Mouse (Mus musculus) adrenal gland, postnatal 10 days (tissue): ENCODE measurements around the gene Agbl1. TPM values are rescaled to one million over a fixed set of nuclear protein-coding genes. Genes with fewer than 3 reads are reported as not detected.

Experiments
- DNase-seq: peaks from one replicate; pipeline ENCODE4 v3.0.0; 2021; ENCODE audit warnings: mixed read lengths
- total RNA-seq, 2 experiments: library from RNA; stranded (reverse); gene quantifications; 2 replicates each; pipeline ENCODE4 v1.2.3; 2021

The Agbl1 gene
- total RNA-seq, 2 experiments from 2014 or later = 0.15 to 0.64 TPM

GRCm38 (mm10) chr7:76935219-76935618, 705.5 kb downstream of the Agbl1 start:
- no peak for DNase-seq

GRCm38 (mm10) chr7:76941531-76941930, 711.8 kb downstream of the Agbl1 start:
- DNase-seq = peak; percentile 51

- DNase-seq = peak; percentile 40
These were observed 741.6 kb downstream of the Agbl1 start for GRCm38 (mm10) chr7:76971334-76971733.

- DNase-seq = no peak
These were observed 779.9 kb downstream of the Agbl1 start for GRCm38 (mm10) chr7:77009571-77009970.

GRCm38 (mm10) chr7:77029019-77029418, 799.3 kb downstream of the Agbl1 start:
- no peak for DNase-seq

- no peak for DNase-seq
These were observed 846.3 kb downstream of the Agbl1 start for GRCm38 (mm10) chr7:77076033-77076432.

GRCm38 (mm10) chr7:77087266-77087665, 857.6 kb downstream of the Agbl1 start:
- DNase-seq = no peak

- no peak for DNase-seq
These were observed 865.5 kb downstream of the Agbl1 start for GRCm38 (mm10) chr7:77095153-77095552.

- DNase-seq = no peak
These were observed 884.3 kb downstream of the Agbl1 start for GRCm38 (mm10) chr7:77114021-77114420.

- no peak for DNase-seq
These were observed 899.4 kb downstream of the Agbl1 start for GRCm38 (mm10) chr7:77129045-77129444.

GRCm38 (mm10) chr7:77131950-77132349, 902.3 kb downstream of the Agbl1 start:
- no peak for DNase-seq

- DNase-seq = peak; percentile 27
These were observed 903.1 kb downstream of the Agbl1 start for GRCm38 (mm10) chr7:77132615-77133420.

- no peak for DNase-seq
These were observed 905.2 kb downstream of the Agbl1 start for GRCm38 (mm10) chr7:77134860-77135259.

GRCm38 (mm10) chr7:77138707-77139106, 909.0 kb downstream of the Agbl1 start:
- no peak for DNase-seq

GRCm38 (mm10) chr7:77147527-77147926, 917.8 kb downstream of the Agbl1 start:
- no peak for DNase-seq

GRCm38 (mm10) chr7:77148820-77149219, 919.1 kb downstream of the Agbl1 start:
- no peak for DNase-seq

GRCm38 (mm10) chr7:77149846-77150245, 920.2 kb downstream of the Agbl1 start:
- DNase-seq = no peak

- no peak for DNase-seq
These were observed 922.7 kb downstream of the Agbl1 start for GRCm38 (mm10) chr7:77152393-77152792.

- no peak for DNase-seq
These were observed 923.2 kb downstream of the Agbl1 start for GRCm38 (mm10) chr7:77152909-77153308.

- no peak for DNase-seq
These were observed 935.2 kb downstream of the Agbl1 start for GRCm38 (mm10) chr7:77164921-77165320.
